Mouse (Mus musculus): ENCODE measurements around the gene Asb15. TPM values are rescaled to one million over a fixed set of nuclear protein-coding genes. Genes with fewer than 3 reads are reported as not detected.

The Asb15 gene
- not detected in 2 replicates for polyA plus RNA-seq (2015; fragmentation: Nextera tagmentation; extraction: Ambion mirVana)

- peaks cover 11% of the 10 kb centered on the region; the same call in 1 of the 2 replicates for H3K4me1 ChIP-seq (ENCODE audit: control insufficient read depth, insufficient read depth, low read length)
- H3K4me2 ChIP-seq (ENCODE audit: low read depth, low read length): peak within 1 kb of the TSS; percentile 75
- peak within 1 kb of the TSS; percentile 76 for H3K9ac ChIP-seq (ENCODE audit: low read depth, low read length)
- ATAC-seq: peak; percentile 34
- WGBS: 34% methylated on average over 2 of the region's 2 CpGs
- H3K27ac ChIP-seq (ENCODE audit: low read length): peak within 1 kb of the TSS; percentile 39
- H3K27me3 ChIP-seq (replicated peaks; ENCODE audit: control insufficient read depth, insufficient read depth, low read length): no peaks in the 10 kb centered on the region
- H3K36me3 ChIP-seq (ENCODE audit: control insufficient read depth, insufficient read depth, low read length): no peaks in the 10 kb centered on the region
- peak within 1 kb of the TSS; percentile 64 for H3K4me3 ChIP-seq (ENCODE audit: low read length)
- H3K9me3 ChIP-seq (ENCODE audit: control insufficient read depth, low read length): no peaks in the 10 kb centered on the region
Observed at GRCm38 (mm10) chr6:24528064-24528243, at the start of gene Asb15. Gene Asb15 (plus strand): TSS chr6:24528144.

- Histone ChIP-seq H3K27me3 (replicated peaks; ENCODE audit: control insufficient read depth, insufficient read depth, low read length) (no peaks in the 10 kb centered on the region), H3K4me2 (ENCODE audit: low read depth, low read length) (no peak overlapping the region), H3K36me3 (ENCODE audit: control insufficient read depth, insufficient read depth, low read length) (no peaks in the 10 kb centered on the region), H3K27ac (ENCODE audit: low read length) (no peak overlapping the region), H3K4me1 (ENCODE audit: control insufficient read depth, insufficient read depth, low read length) (no peaks in the 10 kb centered on the region), H3K9ac (ENCODE audit: low read depth, low read length) (no peak overlapping the region), H3K9me3 (ENCODE audit: control insufficient read depth, low read length) (no peaks in the 10 kb centered on the region), H3K4me3 (ENCODE audit: low read length) (no peak overlapping the region)
- no peak for ATAC-seq
- 73% methylated on average over 5 of the region's 5 CpGs for WGBS
Observed at GRCm38 (mm10) chr6:24486530-24486929, 41.4 kb upstream of the Asb15 start.

- Histone ChIP-seq H3K9me3 (ENCODE audit: control insufficient read depth, low read length) (no peaks in the 10 kb centered on the region), H3K27me3 (replicated peaks; ENCODE audit: control insufficient read depth, insufficient read depth, low read length) (no peaks in the 10 kb centered on the region), H3K4me1 (ENCODE audit: control insufficient read depth, insufficient read depth, low read length) (no peaks in the 10 kb centered on the region), H3K4me2 (ENCODE audit: low read depth, low read length) (no peak overlapping the region), H3K4me3 (ENCODE audit: low read length) (no peak overlapping the region), H3K27ac (ENCODE audit: low read length) (no peak overlapping the region), H3K36me3 (ENCODE audit: control insufficient read depth, insufficient read depth, low read length) (no peaks in the 10 kb centered on the region), H3K9ac (ENCODE audit: low read depth, low read length) (no peak overlapping the region)
- no peak for ATAC-seq
- WGBS: 5% methylated on average over 1 of the region's 1 CpGs
Observed at GRCm38 (mm10) chr6:24490341-24490740, 37.6 kb upstream of the Asb15 start.

- H3K27ac ChIP-seq (ENCODE audit: low read length): no peak overlapping the region
- 72% methylated on average over 2 of the region's 2 CpGs for WGBS
- H3K4me1 ChIP-seq (ENCODE audit: control insufficient read depth, insufficient read depth, low read length): no peaks in the 10 kb centered on the region
- H3K4me2 ChIP-seq (ENCODE audit: low read depth, low read length): no peak overlapping the region
- ATAC-seq: no peak
- no peaks in the 10 kb centered on the region for H3K27me3 ChIP-seq (replicated peaks; ENCODE audit: control insufficient read depth, insufficient read depth, low read length)
- H3K36me3 ChIP-seq (ENCODE audit: control insufficient read depth, insufficient read depth, low read length): no peaks in the 10 kb centered on the region
- no peak overlapping the region for H3K4me3 ChIP-seq (ENCODE audit: low read length)
- no peaks in the 10 kb centered on the region for H3K9me3 ChIP-seq (ENCODE audit: control insufficient read depth, low read length)
- no peak overlapping the region for H3K9ac ChIP-seq (ENCODE audit: low read depth, low read length)
Observed at GRCm38 (mm10) chr6:24504141-24504540, 23.8 kb upstream of the Asb15 start.

GRCm38 (mm10) chr6:24514552-24515284, 13.2 kb upstream of the Asb15 start, which contains the start of gene Iqub:
Gene Iqub (minus strand): TSS chr6:24515067.
- no peak within 1 kb of the TSS for H3K4me3 ChIP-seq (ENCODE audit: low read length)
- no peak within 1 kb of the TSS for H3K27ac ChIP-seq (ENCODE audit: low read length)
- H3K27me3 ChIP-seq (replicated peaks; ENCODE audit: control insufficient read depth, insufficient read depth, low read length): no peaks in the 10 kb centered on the region
- no peak within 1 kb of the TSS for H3K4me2 ChIP-seq (ENCODE audit: low read depth, low read length)
- no peaks in the 10 kb centered on the region for H3K36me3 ChIP-seq (ENCODE audit: control insufficient read depth, insufficient read depth, low read length)
- peaks cover 5% of the 10 kb centered on the region; the same call in 1 of the 2 replicates for H3K4me1 ChIP-seq (ENCODE audit: control insufficient read depth, insufficient read depth, low read length)
- no peak within 1 kb of the TSS for H3K9ac ChIP-seq (ENCODE audit: low read depth, low read length)
- peak; percentile 69 for ATAC-seq
- 22% methylated on average over 13 of the region's 13 CpGs for WGBS
- no peaks in the 10 kb centered on the region for H3K9me3 ChIP-seq (ENCODE audit: control insufficient read depth, low read length)

- 44% methylated on average over 2 of the region's 2 CpGs for WGBS
- Histone ChIP-seq H3K4me3 (ENCODE audit: low read length) (no peak overlapping the region), H3K27ac (ENCODE audit: low read length) (no peak overlapping the region), H3K36me3 (ENCODE audit: control insufficient read depth, insufficient read depth, low read length) (peaks cover 2% of the 10 kb centered on the region; the same call in 1 of the 2 replicates), H3K4me1 (ENCODE audit: control insufficient read depth, insufficient read depth, low read length) (peaks cover 5% of the 10 kb centered on the region; the same call in 1 of the 2 replicates), H3K27me3 (replicated peaks; ENCODE audit: control insufficient read depth, insufficient read depth, low read length) (no peaks in the 10 kb centered on the region), H3K9ac (ENCODE audit: low read depth, low read length) (no peak overlapping the region), H3K9me3 (ENCODE audit: control insufficient read depth, low read length) (no peaks in the 10 kb centered on the region), H3K4me2 (ENCODE audit: low read depth, low read length) (no peak overlapping the region)
- ATAC-seq: no peak
Observed at GRCm38 (mm10) chr6:24516197-24516596, 11.7 kb upstream of the Asb15 start.

- no peak overlapping the region for H3K4me3 ChIP-seq (ENCODE audit: low read length)
- ATAC-seq: no peak
- no peaks in the 10 kb centered on the region for H3K27me3 ChIP-seq (replicated peaks; ENCODE audit: control insufficient read depth, insufficient read depth, low read length)
- H3K4me2 ChIP-seq (ENCODE audit: low read depth, low read length): no peak overlapping the region
- 87% methylated on average over 3 of the region's 3 CpGs for WGBS
- H3K4me1 ChIP-seq (ENCODE audit: control insufficient read depth, insufficient read depth, low read length): peaks cover 11% of the 10 kb centered on the region; the same call in 1 of the 2 replicates
- peaks cover 2% of the 10 kb centered on the region; the same call in 1 of the 2 replicates for H3K36me3 ChIP-seq (ENCODE audit: control insufficient read depth, insufficient read depth, low read length)
- no peak overlapping the region for H3K9ac ChIP-seq (ENCODE audit: low read depth, low read length)
- no peaks in the 10 kb centered on the region for H3K9me3 ChIP-seq (ENCODE audit: control insufficient read depth, low read length)
- H3K27ac ChIP-seq (ENCODE audit: low read length): no peak overlapping the region
Observed at GRCm38 (mm10) chr6:24525705-24526104, 2.2 kb upstream of the Asb15 start.

GRCm38 (mm10) chr6:24527155-24528063, 535 bp upstream of the Asb15 start, which contains the start of gene Ndufa5:
Gene Ndufa5 (minus strand): TSS chr6:24528013.
- H3K4me3 ChIP-seq (ENCODE audit: low read length): peak within 1 kb of the TSS; percentile 64
- no peaks in the 10 kb centered on the region for H3K9me3 ChIP-seq (ENCODE audit: control insufficient read depth, low read length)
- under 1% methylated on average over 53 of the region's 53 CpGs for WGBS

GRCm38 (mm10) chr6:24530166-24530565, 2.2 kb downstream of the Asb15 start:
- Histone ChIP-seq H3K4me3 (ENCODE audit: low read length) (peak overlapping the region; percentile 7), H3K27ac (ENCODE audit: low read length) (no peak overlapping the region)

More at GRCm38 (mm10) chr6:24527155-24528063, 535 bp upstream of the Asb15 start, which contains the start of gene Ndufa5:
- Histone ChIP-seq H3K4me1 (ENCODE audit: control insufficient read depth, insufficient read depth, low read length) (peaks cover 11% of the 10 kb centered on the region; the same call in 1 of the 2 replicates), H3K27ac (ENCODE audit: low read length) (peak within 1 kb of the TSS; percentile 39), H3K4me2 (ENCODE audit: low read depth, low read length) (peak within 1 kb of the TSS; percentile 75), H3K36me3 (ENCODE audit: control insufficient read depth, insufficient read depth, low read length) (no peaks in the 10 kb centered on the region), H3K9ac (ENCODE audit: low read depth, low read length) (peak within 1 kb of the TSS; percentile 76), H3K27me3 (replicated peaks; ENCODE audit: control insufficient read depth, insufficient read depth, low read length) (no peaks in the 10 kb centered on the region)
- peak; percentile 99 for ATAC-seq

More at GRCm38 (mm10) chr6:24530166-24530565, 2.2 kb downstream of the Asb15 start:
- ATAC-seq: no peak
- Histone ChIP-seq H3K36me3 (ENCODE audit: control insufficient read depth, insufficient read depth, low read length) (no peaks in the 10 kb centered on the region), H3K27me3 (replicated peaks; ENCODE audit: control insufficient read depth, insufficient read depth, low read length) (no peaks in the 10 kb centered on the region), H3K4me1 (ENCODE audit: control insufficient read depth, insufficient read depth, low read length) (peaks cover 11% of the 10 kb centered on the region; the same call in 1 of the 2 replicates), H3K4me2 (ENCODE audit: low read depth, low read length) (peak overlapping the region; percentile 45), H3K9ac (ENCODE audit: low read depth, low read length) (no peak overlapping the region), H3K9me3 (ENCODE audit: control insufficient read depth, low read length) (no peaks in the 10 kb centered on the region)
- 22% methylated on average over 4 of the region's 4 CpGs for WGBS

Data from intestine, embryonic 16.5 days (tissue).